Mouse (Mus musculus) lung, adult 2 months (tissue): ENCODE results near the gene Tmem258.

Experiments used
- CTCF ChIP-seq: fragments of 200-500 bp; IDR thresholded peaks from 2 replicates; pipeline ENCODE4 v1.5.1; 2011; ENCODE audit warnings: mild to moderate bottlenecking, low read length, control low read depth; ENCODE audit not compliant: insufficient read depth
- POLR2A ChIP-seq: fragments of 200-500 bp; IDR thresholded peaks from 2 replicates; pipeline ENCODE4 v1.6.1; 2011; ENCODE audit warnings: low read depth, mild to moderate bottlenecking, control low read depth, low read length, borderline replicate concordance; ENCODE audit errors: extremely low read depth

DNA sequence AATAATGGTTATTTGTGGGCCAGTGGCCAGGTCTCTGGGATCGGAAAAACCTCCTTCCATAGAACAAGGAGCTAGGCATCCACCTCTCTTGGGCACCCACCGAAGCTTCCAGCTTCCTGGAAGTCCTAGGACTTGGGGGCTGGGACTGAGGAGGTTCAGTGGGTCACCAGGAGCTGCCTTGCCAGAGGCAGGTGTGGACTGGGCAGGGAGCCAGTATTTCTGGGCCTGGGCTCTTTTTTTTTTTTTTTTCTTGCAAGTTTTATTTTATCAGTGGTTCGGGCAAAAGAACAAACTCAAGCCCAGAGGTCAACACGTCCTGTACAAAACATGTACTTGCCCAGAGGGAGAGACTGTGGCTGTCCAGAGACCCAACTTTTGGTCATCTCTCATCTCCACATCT, 22.0 kb downstream of the Tmem258 start:
- TF ChIP-seq CTCF (no peak), POLR2A (no peak)
